In genomic region chr7:144795976-144796474, GRCm38 (mm10) we compare ENCODE assay signal across 35 mouse cellular contexts. TPM values are rescaled to one million over a fixed set of nuclear protein-coding genes. Genes with fewer than 3 reads are reported as not detected.
DNase-seq lines count a peak whose midpoint lies in the region; ATAC-seq and TF ChIP-seq lines count a peak whose summit lies in the region.
"Had no signal": no experiment of that assay in that cellular context is flagged by ENCODE, and none has a peak within 500 bp of the region (broad histone marks: within the 10 kb centered on the region; RNA-seq: fewer than 3 reads in every experiment).

No protein-coding gene starts in this region.

- no peak overlapping the region for H3K9ac ChIP-seq in heart, postnatal 0 days (replicated peaks; ENCODE audit: low read depth, low read length)
- H3K9ac ChIP-seq in heart, embryonic 11.5 days (ENCODE audit: low read depth, low read length): no peak overlapping the region
- H3K9ac ChIP-seq in midbrain, embryonic 16.5 days (ENCODE audit: low read depth, low read length): no peak overlapping the region
- no peak overlapping the region for H3K9ac ChIP-seq in intestine, embryonic 16.5 days (ENCODE audit: low read depth, low read length)
- H3K9ac ChIP-seq: forebrain, embryonic 15.5 days; hindbrain, embryonic 14.5 days; limb, embryonic 13.5 days; liver, embryonic 14.5 days; lung, embryonic 14.5 days had no signal

- H3K9me3 ChIP-seq in heart, postnatal 0 days (replicated peaks; ENCODE audit: control insufficient read depth, low read length): no peaks in the 10 kb centered on the region
- 0 out of 2 replicates have a peak, but pooled peaks cover 2% of the 10 kb centered on the region for H3K9me3 ChIP-seq in heart, embryonic 11.5 days (replicated peaks; ENCODE audit: control insufficient read depth, low read length)
- no peaks in the 10 kb centered on the region for H3K9me3 ChIP-seq in midbrain, embryonic 10.5 days (replicated peaks)
- no peaks in the 10 kb centered on the region; the same call in 1 of the 2 replicates for H3K9me3 ChIP-seq in midbrain, embryonic 16.5 days (replicated peaks; ENCODE audit: control insufficient read depth, low read length, poor library complexity, severe bottlenecking)
- no peaks in the 10 kb centered on the region for H3K9me3 ChIP-seq in intestine, embryonic 16.5 days (ENCODE audit: control insufficient read depth, low read length)
- H3K9me3 ChIP-seq: forebrain, embryonic 10.5 days; forebrain, embryonic 15.5 days; limb, embryonic 13.5 days had no signal

- no peak for TF ChIP-seq EP300 in heart, postnatal 0 days (IDR thresholded peaks at IDR 0.05; ENCODE audit: low read depth)

- TF ChIP-seq CTCF in heart, postnatal 0 days (IDR thresholded peaks at IDR 0.05; ENCODE audit: low read depth): no peak

- no peak overlapping the region for H3K4me2 ChIP-seq in heart, postnatal 0 days (ENCODE audit: low read depth, low read length)
- H3K4me2 ChIP-seq in heart, embryonic 11.5 days: no peak overlapping the region
- no peak overlapping the region for H3K4me2 ChIP-seq in midbrain, embryonic 16.5 days (ENCODE audit: low read length)
- no peak overlapping the region for H3K4me2 ChIP-seq in intestine, embryonic 16.5 days (ENCODE audit: low read depth, low read length)
- H3K4me2 ChIP-seq: embryonic facial prominence, embryonic 13.5 days; forebrain, embryonic 15.5 days; hindbrain, embryonic 14.5 days; limb, embryonic 13.5 days; lung, embryonic 14.5 days had no signal

- 0 out of 2 replicates have a peak, but pooled peaks have one; percentile 44 for ATAC-seq in heart, postnatal 0 days (ENCODE audit: insufficient read depth, low read depth)
- ATAC-seq in heart, embryonic 11.5 days (replicated peaks; ENCODE audit: insufficient number of reproducible peaks, low FRiP score, low TSS enrichment): no peak
- no peak for ATAC-seq in midbrain, embryonic 16.5 days
- ATAC-seq in intestine, embryonic 16.5 days: peak; percentile 84
- ATAC-seq: forebrain, embryonic 15.5 days had no signal

- no peaks in the 10 kb centered on the region for H3K4me1 ChIP-seq in heart, postnatal 0 days (ENCODE audit: control insufficient read depth, insufficient read depth)
- H3K4me1 ChIP-seq in heart, embryonic 11.5 days (ENCODE audit: control insufficient read depth, insufficient read depth, low read length): 0 out of 2 replicates have a peak, but pooled peaks cover 4% of the 10 kb centered on the region
- peaks cover 6% of the 10 kb centered on the region for H3K4me1 ChIP-seq in midbrain, embryonic 10.5 days
- H3K4me1 ChIP-seq in midbrain, embryonic 16.5 days (ENCODE audit: control insufficient read depth, insufficient read depth, low read length): no peaks in the 10 kb centered on the region; the same call in 1 of the 2 replicates
- peaks cover 2% of the 10 kb centered on the region; the same call in 1 of the 2 replicates for H3K4me1 ChIP-seq in intestine, embryonic 16.5 days (ENCODE audit: control insufficient read depth, insufficient read depth, low read length)

- H3K27me3 ChIP-seq in heart, postnatal 0 days (ENCODE audit: control insufficient read depth, insufficient read depth, low read length): peaks cover 16% of the 10 kb centered on the region; the same call in 1 of the 2 replicates
- peaks cover 37% of the 10 kb centered on the region for H3K27me3 ChIP-seq in heart, embryonic 11.5 days (ENCODE audit: control insufficient read depth, insufficient read depth, low read length)
- H3K27me3 ChIP-seq in midbrain, embryonic 10.5 days (ENCODE audit: low read depth, poor library complexity, severe bottlenecking): peaks cover 10% of the 10 kb centered on the region
- no peaks in the 10 kb centered on the region; the same call in 1 of the 2 replicates for H3K27me3 ChIP-seq in midbrain, embryonic 16.5 days (ENCODE audit: control insufficient read depth, insufficient read depth, low read depth, low read length)
- no peaks in the 10 kb centered on the region for H3K27me3 ChIP-seq in intestine, embryonic 16.5 days (replicated peaks; ENCODE audit: control insufficient read depth, insufficient read depth, low read length)
- H3K27me3 ChIP-seq: forebrain, embryonic 15.5 days had no signal

- no peaks in the 10 kb centered on the region for H3K36me3 ChIP-seq in heart, postnatal 0 days (replicated peaks; ENCODE audit: control insufficient read depth, insufficient read depth, low read length)
- no peaks in the 10 kb centered on the region for H3K36me3 ChIP-seq in heart, embryonic 11.5 days (ENCODE audit: control insufficient read depth, insufficient read depth, low read length)
- no peaks in the 10 kb centered on the region for H3K36me3 ChIP-seq in midbrain, embryonic 10.5 days
- H3K36me3 ChIP-seq in midbrain, embryonic 16.5 days (ENCODE audit: control insufficient read depth, insufficient read depth, low read length): no peaks in the 10 kb centered on the region
- no peaks in the 10 kb centered on the region for H3K36me3 ChIP-seq in intestine, embryonic 16.5 days (ENCODE audit: control insufficient read depth, insufficient read depth, low read length)
- H3K36me3 ChIP-seq: embryonic facial prominence, embryonic 13.5 days; forebrain, embryonic 10.5 days; forebrain, embryonic 15.5 days; limb, embryonic 13.5 days had no signal

- H3K27ac ChIP-seq in heart, postnatal 0 days (ENCODE audit: low read depth): no peak overlapping the region
- H3K27ac ChIP-seq in heart, embryonic 11.5 days (ENCODE audit: low read depth, low read length): no peak overlapping the region
- H3K27ac ChIP-seq in midbrain, embryonic 10.5 days (replicated peaks): 0 out of 2 replicates have a peak overlapping the region, but pooled peaks have one; percentile 23
- no peak overlapping the region for H3K27ac ChIP-seq in midbrain, embryonic 16.5 days (ENCODE audit: low read length)
- H3K27ac ChIP-seq in intestine, embryonic 16.5 days (ENCODE audit: low read length): peak overlapping the region; percentile 55
- H3K27ac ChIP-seq: embryonic facial prominence, embryonic 13.5 days; forebrain, embryonic 15.5 days; gastrocnemius, adult 2 months; layer of hippocampus, adult 2 months; left cerebral cortex, adult 2 months; limb, embryonic 13.5 days; liver, embryonic 14.5 days had no signal

- no peak for DNase-seq in heart, postnatal 0 days (ENCODE audit: low spot score)
- DNase-seq in midbrain, embryonic 10.5 days (ENCODE audit: low spot score): no peak
- DNase-seq in frontal cortex, postnatal 14 days (ENCODE audit: low spot score in 2 of 2): no peak
- no peak for DNase-seq in gastrocnemius, postnatal 10 days
- DNase-seq: adrenal gland, adult 2 months; adrenal gland, postnatal 36 days; B cell, adult 2 months; cerebellum, adult 18-20 months; cerebellum, postnatal 10 days; gastrocnemius, adult 2 months; heart, postnatal 4 days; lung, embryonic 14.5 days; lung, postnatal 14 days had no signal

- WGBS in heart, postnatal 0 days: 55% methylated on average over 9 of the region's 9 CpGs
- WGBS in heart, embryonic 11.5 days (ENCODE audit: insufficient replicate concordance): 56% methylated on average over 9 of the region's 9 CpGs
- WGBS in midbrain, embryonic 10.5 days: 86% methylated on average over 9 of the region's 9 CpGs
- 86% methylated on average over 9 of the region's 9 CpGs for WGBS in midbrain, embryonic 16.5 days
- 33% methylated on average over 9 of the region's 9 CpGs for WGBS in intestine, embryonic 16.5 days

- H3K4me3 ChIP-seq in heart, postnatal 0 days (ENCODE audit: low read depth, low read length): no peak overlapping the region
- no peak overlapping the region for H3K4me3 ChIP-seq in heart, embryonic 11.5 days (ENCODE audit: low read depth, low read length)
- H3K4me3 ChIP-seq in midbrain, embryonic 10.5 days: no peak overlapping the region
- no peak overlapping the region for H3K4me3 ChIP-seq in midbrain, embryonic 16.5 days (ENCODE audit: low read depth, low read length)
- no peak overlapping the region for H3K4me3 ChIP-seq in intestine, embryonic 16.5 days (ENCODE audit: low read length)
- H3K4me3 ChIP-seq: embryonic facial prominence, embryonic 13.5 days; forebrain, embryonic 10.5 days; forebrain, embryonic 15.5 days; gastrocnemius, adult 2 months; layer of hippocampus, adult 2 months; left cerebral cortex, adult 2 months; limb, embryonic 13.5 days had no signal

RNA-seq across cellular contexts. Expression of gene Fgf3, which starts 41.9 kb away (rescaled TPM):
- not detected in 2 replicates for total RNA-seq in heart, postnatal 0 days (2014; rRNA removed; ENCODE audit: low replicate concordance)
- not detected in 2 replicates for polyA plus RNA-seq in heart, postnatal 0 days (2015; fragmentation: Nextera tagmentation; extraction: Ambion mirVana)
- 0.19 TPM in 1 of 2 replicates, not detected in the other for polyA plus RNA-seq in heart, embryonic 11.5 days (2014; fragmentation: Nextera tagmentation; extraction: Ambion mirVana)
- 2.9 TPM in 2 replicates for polyA plus RNA-seq in midbrain, embryonic 10.5 days (2016; fragmentation: Nextera tagmentation; extraction: Ambion mirVana)
- polyA plus RNA-seq in midbrain, embryonic 16.5 days (2015; fragmentation: Nextera tagmentation; extraction: Ambion mirVana): 1.4 and 2.0 TPM in 2 replicates
- polyA plus RNA-seq in intestine, embryonic 16.5 days (2015; fragmentation: Nextera tagmentation; extraction: Ambion mirVana): not detected in 2 replicates
- not detected for total RNA-seq in gastrocnemius, postnatal 10 days (2021)
- total RNA-seq: gastrocnemius, adult 2 months; gastrocnemius, postnatal 4 days; heart, postnatal 4 days had no signal
- polyA plus RNA-seq: heart, embryonic 14.5 days; lung, embryonic 14.5 days; stomach, embryonic 14.5 days; testis, adult 2 months had no signal

RNA-seq across cellular contexts. Expression of gene Ano1, which starts 44.3 kb away (rescaled TPM):
- 11.1 and 11.8 TPM in 2 replicates for total RNA-seq in heart, postnatal 0 days (2014; rRNA removed; ENCODE audit: low replicate concordance)
- 4.4 and 4.5 TPM in 2 replicates for polyA plus RNA-seq in heart, postnatal 0 days (2015; fragmentation: Nextera tagmentation; extraction: Ambion mirVana)
- polyA plus RNA-seq in heart, embryonic 11.5 days (2014; fragmentation: Nextera tagmentation; extraction: Ambion mirVana): 14.3 TPM in 2 replicates
- 29.4 and 41.5 TPM in 2 replicates for polyA plus RNA-seq in midbrain, embryonic 10.5 days (2016; fragmentation: Nextera tagmentation; extraction: Ambion mirVana)
- polyA plus RNA-seq in midbrain, embryonic 16.5 days (2015; fragmentation: Nextera tagmentation; extraction: Ambion mirVana): 9.8 and 11.2 TPM in 2 replicates
- polyA plus RNA-seq in intestine, embryonic 16.5 days (2015; fragmentation: Nextera tagmentation; extraction: Ambion mirVana): 19.9 and 20.3 TPM in 2 replicates
- total RNA-seq in gastrocnemius, postnatal 10 days (2021): 10 to 100 TPM in 1 of 2 experiments, 1 to 10 TPM in 1; 8.6 to 11.6 TPM
- total RNA-seq: common myeloid progenitor, adult 5-6 weeks had no signal

RNA-seq across cellular contexts. Expression of gene Fgf4, which starts 51.1 kb away (rescaled TPM):
- total RNA-seq in heart, postnatal 0 days (2014; rRNA removed; ENCODE audit: low replicate concordance): not detected in 2 replicates
- not detected in 2 replicates for polyA plus RNA-seq in heart, postnatal 0 days (2015; fragmentation: Nextera tagmentation; extraction: Ambion mirVana)
- polyA plus RNA-seq in heart, embryonic 11.5 days (2014; fragmentation: Nextera tagmentation; extraction: Ambion mirVana): not detected in 2 replicates
- polyA plus RNA-seq in midbrain, embryonic 10.5 days (2016; fragmentation: Nextera tagmentation; extraction: Ambion mirVana): 0.07 TPM in 1 of 2 replicates, not detected in the other
- polyA plus RNA-seq in midbrain, embryonic 16.5 days (2015; fragmentation: Nextera tagmentation; extraction: Ambion mirVana): not detected in 2 replicates
- not detected in 2 replicates for polyA plus RNA-seq in intestine, embryonic 16.5 days (2015; fragmentation: Nextera tagmentation; extraction: Ambion mirVana)
- total RNA-seq in gastrocnemius, postnatal 10 days (2021): under 1 TPM; 0.09 to 0.27 TPM
- total RNA-seq: adrenal gland, adult 2 months; adrenal gland, postnatal 36 days; common myeloid progenitor, adult 5-6 weeks; gastrocnemius, adult 2 months; heart, postnatal 4 days; layer of hippocampus, adult 2 months; layer of hippocampus, postnatal 14 days; left cerebral cortex, adult 2 months; left cerebral cortex, postnatal 36 days had no signal
- polyA plus RNA-seq: adrenal gland, adult 2 months; brain, embryonic 14.5 days; forebrain, embryonic 10.5 days; forebrain, embryonic 15.5 days; frontal cortex, adult 2 months; heart, embryonic 14.5 days; hindbrain, embryonic 14.5 days; kidney, embryonic 14.5 days; liver, embryonic 14.5 days; lung, embryonic 14.5 days; neural tube, embryonic 14.5 days; stomach, embryonic 14.5 days; testis, adult 2 months had no signal

Comparison
In these comparisons a context has a peak if more than half of its experiments do, and no peak if none do; other contexts are left out.
1. ATAC-seq: peak in heart, postnatal 0 days (single experiment) and intestine, embryonic 16.5 days (single experiment); none in heart, embryonic 11.5 days (single experiment) and midbrain, embryonic 16.5 days (single experiment).
2. H3K27ac ChIP-seq: peak in midbrain, embryonic 10.5 days (single experiment) and intestine, embryonic 16.5 days (single experiment); none in heart, postnatal 0 days (single experiment), heart, embryonic 11.5 days (single experiment) and midbrain, embryonic 16.5 days (single experiment).